Comparison of ENCODE assay signal across 1 mouse cellular context in the genomic region with DNA sequence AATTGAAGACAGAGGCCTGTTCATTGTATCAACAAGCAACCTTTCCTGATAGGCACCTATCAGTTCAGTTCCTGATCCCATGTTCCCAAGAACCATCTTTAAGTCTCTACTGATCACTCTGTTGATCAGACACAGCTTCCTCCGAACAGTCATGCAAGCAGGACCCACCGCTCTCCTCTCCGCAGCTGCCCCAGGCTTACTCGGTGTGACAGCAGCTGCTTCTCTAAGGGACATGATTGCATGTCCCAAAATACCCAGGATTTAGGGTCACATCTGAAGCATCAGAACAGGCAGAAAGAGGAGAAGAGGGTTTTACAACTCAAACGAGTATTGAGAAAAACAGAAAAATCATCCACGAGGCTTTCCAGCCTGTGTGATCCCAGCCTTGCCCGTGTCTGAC.
TF ChIP-seq lines count a peak whose summit lies in the region.

No protein-coding gene starts in this region.

TF ChIP-seq in CH12.LX, 34 proteins besides CTCF, POLR2A, EP300 and RAD21 (continued from another document):
- TF ChIP-seq KAT2A (IDR thresholded peaks at IDR 0.05; ENCODE audit: insufficient replicate concordance, low read length) (no peak), ELF1 (IDR thresholded peaks at IDR 0.05; ENCODE audit: low read depth, low read length) (no peak), USF2 (conservative IDR thresholded peaks at IDR 0.05; ENCODE audit: low read depth, low read length) (no peak), TCF12 (IDR thresholded peaks at IDR 0.05; ENCODE audit: low read depth, low read length) (no peak), SIN3A (IDR thresholded peaks at IDR 0.05; ENCODE audit: low read length) (no peak), NELFE (IDR thresholded peaks at IDR 0.05; ENCODE audit: low read depth, low read length) (no peak), MAFK (IDR thresholded peaks at IDR 0.05; ENCODE audit: insufficient replicate concordance, low read length) (no peak)
